Mouse (Mus musculus) CH12.LX (cell line): Measurements from ENCODE around the gene Dlx4. TPM values are rescaled to one million over a fixed set of nuclear protein-coding genes. Genes with fewer than 3 reads are reported as not detected.
A peak's percentile ranks its signal among the peaks of the same experiment; 100 is the strongest.

Experiments used
- DNase-seq: peaks from one replicate; pipeline ENCODE4 v3.0.0-alpha.2; 2013; ENCODE audit errors: extremely low read depth
- H3K27ac ChIP-seq: 2 replicates; pipeline ENCODE4 v1.5.1; 2012; ENCODE audit warnings: low read depth, mild to moderate bottlenecking, control low read depth, moderate library complexity; ENCODE audit not compliant: insufficient read depth
- H3K27me3 ChIP-seq: replicated peaks from 2 replicates; pipeline ENCODE3; 2012; ENCODE audit warnings: inconsistent platforms
- H3K36me3 ChIP-seq, 2 experiments: replicated peaks in 1 of 2; 2 replicates each; pipeline versions ENCODE3 to v1.6.1; 2012; ENCODE audit warnings: inconsistent platforms in 1 of 2, low read length in 1 of 2, mild to moderate bottlenecking in 1 of 2, mixed read lengths in 1 of 2, moderate library complexity in 1 of 2; ENCODE audit not compliant: control insufficient read depth in 1 of 2, insufficient read depth in 1 of 2
- H3K4me1 ChIP-seq, 2 experiments: 2 replicates each; pipeline ENCODE4 v1.6.1; 2012; ENCODE audit warnings: inconsistent platforms in 1 of 2, moderate library complexity in 1 of 2; ENCODE audit not compliant: insufficient read depth in 2 of 2, control insufficient read depth in 1 of 2
- H3K4me2 ChIP-seq: 2 replicates; pipeline ENCODE4 v1.6.1; 2012; ENCODE audit warnings: low read depth, mild to moderate bottlenecking, control low read depth; ENCODE audit not compliant: poor library complexity, insufficient read depth, severe bottlenecking
- H3K4me3 ChIP-seq, 3 experiments: fragments of 150-350 bp in 1 of 3; sonication (generic) in 1 of 3; replicated peaks in 1 of 3; 2 replicates each; pipeline versions ENCODE3 to v1.5.1; 2011 to 2012; ENCODE audit warnings: low read depth in 2 of 3, low read length in 2 of 3, mild to moderate bottlenecking in 2 of 3, moderate library complexity in 2 of 3, control low read depth in 1 of 3, improper control_type of control experiment in 1 of 3, inconsistent platforms in 1 of 3, mixed read lengths in 1 of 3; ENCODE audit not compliant: poor library complexity in 1 of 3
- H3K79me2 ChIP-seq: replicated peaks from 2 replicates; pipeline ENCODE4 v1.6.1; 2012; ENCODE audit warnings: mild to moderate bottlenecking, moderate library complexity; ENCODE audit not compliant: control insufficient read depth, poor library complexity, insufficient read depth, severe bottlenecking; ENCODE audit errors: extremely low read depth
- H3K9ac ChIP-seq: 2 replicates; pipeline ENCODE4 v1.6.1; 2012; ENCODE audit warnings: low read depth, mild to moderate bottlenecking, control low read depth, moderate library complexity; ENCODE audit not compliant: insufficient read depth
- H3K9me3 ChIP-seq: replicated peaks from 2 replicates; pipeline ENCODE3; 2012; ENCODE audit warnings: low read length, inconsistent platforms, mixed read lengths
- BHLHE40 ChIP-seq: IDR thresholded peaks from 2 replicates; pipeline ENCODE4 v1.6.1; 2011; ENCODE audit warnings: mild to moderate bottlenecking, low read depth, low read length, improper control_type of control experiment
- CTCF ChIP-seq, 2 experiments: IDR thresholded peaks in 1 of 2; conservative IDR thresholded peaks in 1 of 2; 2 replicates each; pipeline ENCODE4 v1.5.1; 2011 to 2012; ENCODE audit warnings: low read depth in 2 of 2, low read length in 2 of 2, improper control_type of control experiment in 1 of 2, inconsistent platforms in 1 of 2, mild to moderate bottlenecking in 1 of 2, moderate library complexity in 1 of 2
- ELF1 ChIP-seq: IDR thresholded peaks from 2 replicates; pipeline ENCODE4 v1.6.1; 2014; ENCODE audit warnings: low read depth, mild to moderate bottlenecking, inconsistent platforms, low read length, improper control_type of control experiment
- EP300 ChIP-seq: IDR thresholded peaks from 2 replicates; pipeline ENCODE4 v1.6.1; 2011; ENCODE audit warnings: low read length, improper control_type of control experiment
- GABPA ChIP-seq: IDR thresholded peaks from 2 replicates; pipeline ENCODE4 v1.6.1; 2012; ENCODE audit warnings: low read depth, low read length, improper control_type of control experiment, inconsistent platforms; ENCODE audit not compliant: insufficient replicate concordance
- IRF4 ChIP-seq: IDR thresholded peaks from 2 replicates; pipeline ENCODE4 v1.6.1; 2014; ENCODE audit warnings: low read depth, mild to moderate bottlenecking, inconsistent platforms, low read length, improper control_type of control experiment
- JUND ChIP-seq: conservative IDR thresholded peaks from 2 replicates; pipeline ENCODE4 v1.6.1; 2011; ENCODE audit warnings: low read depth, low read length, improper control_type of control experiment
- KAT2A ChIP-seq: IDR thresholded peaks from 2 replicates; pipeline ENCODE4 v1.6.1; 2012; ENCODE audit warnings: low read length, improper control_type of control experiment, inconsistent platforms; ENCODE audit not compliant: insufficient replicate concordance
- POLR2AphosphoS2 ChIP-seq: IDR thresholded peaks from 2 replicates; pipeline ENCODE4 v1.6.1; 2011; ENCODE audit warnings: low read depth, low read length, improper control_type of control experiment
- SMC3 ChIP-seq: IDR thresholded peaks from 2 replicates; pipeline ENCODE4 v1.6.1; 2011; ENCODE audit warnings: low read depth, low read length, improper control_type of control experiment
- TBP ChIP-seq: conservative IDR thresholded peaks from 2 replicates; pipeline ENCODE4 v1.6.1; 2011; ENCODE audit warnings: low read depth, low read length, improper control_type of control experiment
- USF1 ChIP-seq: IDR thresholded peaks from 2 replicates; pipeline ENCODE4 v1.6.1; 2014; ENCODE audit warnings: low read depth, mild to moderate bottlenecking, inconsistent platforms, low read length, improper control_type of control experiment
- USF2 ChIP-seq: conservative IDR thresholded peaks from 2 replicates; pipeline ENCODE4 v1.6.1; 2011; ENCODE audit warnings: low read depth, low read length, improper control_type of control experiment
- ZKSCAN1 ChIP-seq: IDR thresholded peaks from 2 replicates; pipeline ENCODE4 v1.6.1; 2012; ENCODE audit warnings: low read depth, inconsistent platforms, low read length, improper control_type of control experiment, borderline replicate concordance
- dilution Hi-C: fragments of 300-500 bp; cut with MboI; formaldehyde crosslinking; loops from 2 replicates; pipeline ENCODE4 v1.14.3; 2020; ENCODE audit warnings: low sequenced_read_pairs; ENCODE audit not compliant: extremely low pct_unique_long_range_greater_than_20kb, extremely low pct_ligation_motif_present
- in situ Hi-C: fragments of 300-500 bp; cut with MboI; formaldehyde crosslinking; loops from 3 replicates; pipeline ENCODE4 v1.14.3; 2019; ENCODE audit warnings: low sequenced_read_pairs, low pct_ligation_motif_present, low pct_unique_long_range_greater_than_20kb, mixed read lengths
- polyA plus RNA-seq: library from polyadenylated mRNA; unstranded; fragments of >175 nt; gene quantifications from 2 replicates; pipeline ENCODE4 v1.2.1, GENCODE M21; 2012; ENCODE audit warnings: low read depth; ENCODE audit not compliant: insufficient read length
- total RNA-seq, 2 experiments: library from RNA; depleted of rRNA; stranded (reverse); fragments of 300-350 nt in 1 of 2; fragments of >200 nt in 1 of 2; gene quantifications; 2 replicates each; pipeline ENCODE4 v1.2.3; 2012 to 2014

Gene Dlx4
- total and polyA plus RNA-seq, 3 experiments = 0.25 TPM; not detected in 2

DNA sequence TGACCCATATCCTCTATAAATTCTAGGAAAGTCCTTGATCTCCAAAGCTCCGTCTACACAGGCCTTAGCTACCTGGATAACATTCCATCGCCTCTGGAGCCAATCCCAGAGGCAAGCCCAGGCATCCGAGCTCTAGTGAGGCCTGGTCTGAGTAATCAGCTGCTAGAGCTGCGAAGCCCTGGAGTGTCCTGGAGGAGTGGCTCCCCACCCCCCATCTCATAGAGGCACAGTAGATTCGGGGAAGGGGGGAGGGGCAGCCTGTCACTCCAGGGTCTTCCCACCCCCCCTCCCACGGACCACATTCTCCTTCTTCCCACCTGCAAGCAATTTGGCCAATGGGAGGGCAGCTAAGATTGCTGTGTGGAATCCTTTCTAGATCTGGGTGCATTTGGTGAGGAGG lies 8.8 kb downstream of the Dlx4 start:
- Histone ChIP-seq H3K4me3 (no peak overlapping the region), H3K9me3 (no peaks in the 10 kb centered on the region), H3K4me1 (0 out of 4 replicates have a peak, but pooled peaks cover 0 to 3% of the 10 kb centered on the region in 2 experiments), H3K27me3 (peaks cover 93% of the 10 kb centered on the region), H3K36me3 (no peaks in the 10 kb centered on the region), H3K79me2 (no peaks in the 10 kb centered on the region), H3K4me2 (no peak overlapping the region), H3K9ac (no peak overlapping the region), H3K27ac (no peak overlapping the region)
- no peak for DNase-seq
- TF ChIP-seq KAT2A (no peak), BHLHE40 (no peak), IRF4 (no peak), USF1 (no peak), JUND (no peak), GABPA (no peak), SMC3 (no peak), EP300 (no peak), USF2 (no peak)
- dilution Hi-C loops = loop anchor here (25.0 kb wide), 1 partner anchor 100 kb away; no protein-coding TSS in a partner anchor
- in situ Hi-C loops = no loop called here

DNA sequence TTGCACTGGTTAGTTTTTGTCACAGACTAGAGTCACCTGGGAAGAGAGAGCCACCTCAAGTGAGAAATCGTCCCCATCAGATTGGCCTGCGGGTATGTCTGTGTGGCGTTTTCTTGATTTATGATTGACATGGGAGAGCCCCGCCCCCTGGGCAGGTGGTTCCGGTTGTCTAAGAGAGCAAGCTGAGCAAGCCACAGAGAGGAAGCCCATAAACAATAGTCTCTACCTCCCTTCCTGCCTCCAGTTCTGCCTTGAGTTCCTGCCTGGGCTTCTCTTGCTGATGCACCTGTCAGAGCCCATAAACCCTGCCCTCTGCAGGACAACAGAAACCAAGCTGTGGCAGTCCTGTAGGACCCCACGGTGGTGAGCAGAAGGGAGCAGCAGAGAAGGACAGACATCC lies 12.7 kb downstream of the Dlx4 start:
- peaks cover 92% of the 10 kb centered on the region for H3K27me3 ChIP-seq
- 0 out of 2 replicates have a peak, but pooled peaks have one; percentile 28 for TF ChIP-seq ELF1
- TF ChIP-seq CTCF (conservative IDR thresholded peaks at IDR 0.05 in 1 of 2, IDR thresholded peaks at IDR 0.05 in 1 of 2; ENCODE audit: low read depth in 2 of 2, low read length in 2 of 2) = 0 out of 4 replicates have a peak, but pooled peaks of 1 of the 2 experiments have one; percentile 2
- TF ChIP-seq POLR2AphosphoS2 = no peak
- dilution Hi-C loops = loop anchor here (25.0 kb wide), 1 partner anchor 104 kb away; no protein-coding TSS in a partner anchor

DNA sequence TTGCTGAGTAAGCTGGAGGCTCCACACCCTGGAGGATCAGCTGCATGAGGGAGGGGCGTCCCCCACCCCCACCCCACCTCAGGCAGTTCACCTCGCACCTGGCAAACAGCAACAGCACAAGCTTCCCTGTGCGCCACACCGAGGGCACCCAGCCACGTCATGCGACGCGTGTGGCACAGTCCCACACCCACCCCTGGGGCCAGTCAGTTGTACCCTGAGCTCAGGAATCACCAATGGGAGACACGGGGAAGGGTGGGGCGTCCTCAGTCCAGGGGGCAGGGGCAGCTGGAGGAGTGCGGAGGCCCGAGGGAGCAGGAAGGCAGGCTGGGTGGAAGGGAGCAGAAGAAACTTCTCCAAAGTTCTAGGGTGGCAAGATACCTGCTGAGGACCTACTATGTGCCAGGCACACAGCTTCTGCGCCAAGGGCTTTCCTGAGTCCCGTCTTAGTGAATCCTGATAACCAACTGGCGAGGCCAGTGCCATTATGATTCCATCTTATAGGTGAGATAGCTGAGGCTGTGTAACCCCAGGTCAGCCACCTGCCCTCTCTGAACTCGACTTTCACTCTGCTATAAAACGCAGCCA lies 15.3 kb downstream of the Dlx4 start:
- in situ Hi-C loops = no loop called here
- H3K27me3 ChIP-seq = peaks cover 90% of the 10 kb centered on the region
- dilution Hi-C loops = loop anchor here (25.0 kb wide), 1 partner anchor 107 kb away; no protein-coding TSS in a partner anchor
- H3K4me2 ChIP-seq = no peak overlapping the region
- no peaks in the 10 kb centered on the region for H3K36me3 ChIP-seq
- TF ChIP-seq ZKSCAN1 (peak; percentile 67), TBP (no peak), CTCF (conservative IDR thresholded peaks at IDR 0.05 in 1 of 2, IDR thresholded peaks at IDR 0.05 in 1 of 2; ENCODE audit: low read depth in 2 of 2, low read length in 2 of 2) (no peak), GABPA (no peak)
- no peak overlapping the region for H3K9ac ChIP-seq
- H3K4me1 ChIP-seq = peaks cover 3 to 4% of the 10 kb centered on the region in 2 experiments; a peak in 1 of 4 replicates
- H3K4me3 ChIP-seq = no peak overlapping the region
- DNase-seq = no peak
- H3K27ac ChIP-seq = no peak overlapping the region
- no peaks in the 10 kb centered on the region for H3K79me2 ChIP-seq
- no peaks in the 10 kb centered on the region for H3K9me3 ChIP-seq

More for the DNA sequence above, 12.7 kb downstream of the Dlx4 start:
- in situ Hi-C loops = no loop called here
- peak; percentile 28 for DNase-seq
- Histone ChIP-seq H3K9ac (no peak overlapping the region), H3K4me3 (no peak overlapping the region), H3K36me3 (no peaks in the 10 kb centered on the region), H3K9me3 (no peaks in the 10 kb centered on the region), H3K4me1 (0 out of 4 replicates have a peak, but pooled peaks cover 0 to 3% of the 10 kb centered on the region in 2 experiments), H3K4me2 (no peak overlapping the region), H3K79me2 (no peaks in the 10 kb centered on the region), H3K27ac (no peak overlapping the region)
